Mouse (Mus musculus) erythroblast, embryonic 14.5 days (primary cell): Measurements from ENCODE around the gene Fez1.

Source experiments
- GATA1 ChIP-seq: IDR thresholded peaks from 2 replicates; pipeline ENCODE4 v1.6.1; 2012; ENCODE audit warnings: low read length, inconsistent platforms, mixed read lengths
- TAL1 ChIP-seq: IDR thresholded peaks from 3 replicates; pipeline ENCODE4 v1.6.1; 2012; ENCODE audit warnings: low read length, inconsistent platforms, mixed read lengths

- TF ChIP-seq GATA1 (no peak), TAL1 (no peak)
Observed at GRCm38 (mm10) chr9:36858677-36859076, 37.0 kb downstream of the Fez1 start.
